Mouse (Mus musculus) cerebellum, postnatal 36 days (tissue): Measurements from ENCODE around the gene Hs3st4.

Experiments
- DNase-seq, 2 experiments: peaks; one replicate each; pipeline ENCODE4 v3.0.0; 2021 to 2022; ENCODE audit warnings: mixed read lengths in 2 of 2

The Hs3st4 gene

DNA sequence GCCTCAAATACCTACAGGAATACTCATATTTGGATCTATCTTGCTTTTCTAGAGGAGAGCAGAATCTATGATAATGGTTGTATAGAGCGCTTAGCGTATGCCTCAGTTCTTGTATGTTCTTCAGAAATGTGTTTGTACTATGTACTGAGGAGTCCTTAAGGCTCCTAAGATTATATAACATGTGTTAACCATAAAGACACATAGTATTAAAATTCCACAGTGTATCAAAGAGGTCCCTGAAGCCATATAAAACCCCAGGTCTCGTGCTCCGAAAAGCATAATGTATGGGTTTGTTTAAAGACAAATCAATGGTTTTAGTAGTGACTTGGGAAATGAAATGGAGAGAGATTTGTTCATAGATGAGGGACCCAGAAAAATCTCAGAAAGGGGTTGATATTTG is 371.4 kb downstream of the Hs3st4 start:
- DNase-seq, result no peak

DNA sequence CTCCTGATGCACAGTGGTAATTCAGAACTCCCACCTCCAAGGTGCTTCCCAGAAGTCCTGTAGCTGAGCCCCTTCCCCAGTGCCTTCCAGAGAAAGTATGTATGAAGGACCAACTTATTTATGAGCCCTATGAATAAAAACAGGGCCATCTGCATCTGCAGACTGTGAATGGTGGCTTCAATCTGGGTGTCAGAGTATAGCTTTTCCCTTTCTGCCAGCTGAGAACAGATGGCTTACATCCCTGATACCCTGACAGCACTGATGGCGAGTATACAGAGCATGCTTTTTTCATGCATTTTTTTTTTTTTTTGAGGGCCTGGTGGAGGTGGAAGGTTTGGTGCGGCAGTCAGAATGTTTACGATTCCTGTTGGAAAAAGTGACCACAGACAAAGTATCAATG is 375.4 kb downstream of the Hs3st4 start:
- DNase-seq, result no peak

DNA sequence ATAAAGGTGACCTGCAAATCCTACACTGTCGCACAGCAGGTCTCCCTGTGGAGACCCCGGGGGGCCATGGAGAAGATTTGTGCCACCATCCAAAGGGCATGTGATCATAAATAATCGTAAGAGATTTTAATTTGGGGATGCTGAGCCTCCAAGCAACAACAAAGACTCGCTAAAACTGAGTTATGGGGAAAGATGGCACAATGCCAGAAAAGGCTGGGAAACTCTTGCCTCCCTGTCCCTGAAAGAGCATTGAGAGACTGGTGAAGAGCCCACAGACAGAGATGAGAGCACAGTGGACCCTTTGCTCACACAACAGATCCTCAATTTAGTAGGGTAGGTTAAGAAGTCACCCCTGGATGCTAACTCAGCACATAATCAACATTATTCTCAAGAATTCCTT is 377.2 kb downstream of the Hs3st4 start:
- no peak for DNase-seq

DNA sequence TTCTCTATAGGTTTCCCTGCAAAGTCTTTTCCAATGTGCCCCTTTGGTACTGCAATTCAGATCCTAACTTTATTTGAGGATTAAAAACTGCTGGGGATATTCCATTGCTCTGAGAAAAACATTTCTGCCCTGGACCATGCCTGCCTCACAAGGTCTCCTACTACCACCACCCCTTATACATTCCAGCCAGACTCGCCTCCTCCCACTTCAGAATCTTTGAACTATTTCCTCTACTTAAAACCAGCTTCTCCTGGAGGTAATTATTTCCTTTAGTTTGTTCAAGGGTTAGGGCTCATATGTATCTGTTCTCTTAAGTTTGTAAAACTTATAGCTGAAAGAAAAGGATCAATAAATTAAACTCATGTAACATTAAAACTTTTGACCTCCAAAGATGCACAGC is 389.6 kb downstream of the Hs3st4 start:
- DNase-seq, result no peak

DNA sequence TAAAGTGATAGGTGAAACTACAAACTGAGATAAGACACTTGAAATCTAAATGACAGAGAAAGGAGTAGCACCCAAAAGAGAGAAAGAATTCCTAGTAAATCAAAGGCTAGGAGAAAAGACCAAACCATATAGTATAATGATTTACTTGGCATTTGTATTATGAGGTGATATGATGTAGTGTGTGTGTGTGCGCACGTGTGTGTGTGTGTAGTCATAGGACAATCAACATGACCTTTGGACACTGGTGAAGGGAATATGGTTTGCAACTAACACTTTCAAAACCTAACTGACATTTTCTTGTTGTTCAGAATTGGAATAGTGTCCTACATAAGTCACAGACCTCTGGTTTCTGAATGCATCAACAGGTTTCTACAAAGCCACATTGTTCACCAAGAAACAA is 390.0 kb downstream of the Hs3st4 start:
- no peak for DNase-seq

DNA sequence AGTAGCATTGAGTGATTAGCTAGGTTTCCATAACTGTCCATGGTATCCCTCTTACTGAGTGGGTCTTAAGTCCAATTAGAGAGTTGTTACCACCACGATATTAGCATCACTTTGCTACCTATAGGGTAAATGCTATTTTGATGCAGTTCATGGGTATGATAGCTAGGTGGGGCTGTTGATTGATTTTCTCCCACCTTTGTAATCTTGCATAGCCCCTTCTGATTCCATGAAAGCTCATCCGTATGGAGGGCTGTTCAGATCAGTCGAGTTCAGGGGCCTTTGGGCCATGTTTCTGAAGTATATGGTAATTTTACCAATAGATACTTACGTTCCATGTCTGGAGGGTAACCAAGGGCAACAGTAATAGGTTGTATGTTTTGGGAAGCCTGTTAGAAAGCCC is 400.8 kb downstream of the Hs3st4 start:
- peak in 1 of 2 experiments; percentile 32 for DNase-seq

DNA sequence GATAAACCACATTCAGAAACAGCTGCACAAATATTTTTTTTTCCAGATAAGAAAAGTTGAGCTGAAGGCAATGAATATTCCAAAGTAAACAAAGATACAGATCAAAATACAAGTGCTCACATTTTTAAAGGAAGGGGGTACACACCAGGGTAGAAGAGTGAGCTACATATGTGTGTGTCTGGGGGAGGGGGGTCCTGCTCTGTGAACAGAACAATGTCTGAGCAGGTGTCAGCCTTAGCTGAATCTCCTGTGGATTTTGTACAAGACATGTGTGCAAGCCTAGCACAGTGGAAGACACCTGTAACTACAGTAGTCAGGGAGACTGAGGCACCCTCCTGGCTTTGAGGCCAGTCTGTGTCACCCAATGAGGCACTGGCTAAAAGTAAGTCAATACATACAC is 416.5 kb downstream of the Hs3st4 start:
- DNase-seq, result no peak

DNA sequence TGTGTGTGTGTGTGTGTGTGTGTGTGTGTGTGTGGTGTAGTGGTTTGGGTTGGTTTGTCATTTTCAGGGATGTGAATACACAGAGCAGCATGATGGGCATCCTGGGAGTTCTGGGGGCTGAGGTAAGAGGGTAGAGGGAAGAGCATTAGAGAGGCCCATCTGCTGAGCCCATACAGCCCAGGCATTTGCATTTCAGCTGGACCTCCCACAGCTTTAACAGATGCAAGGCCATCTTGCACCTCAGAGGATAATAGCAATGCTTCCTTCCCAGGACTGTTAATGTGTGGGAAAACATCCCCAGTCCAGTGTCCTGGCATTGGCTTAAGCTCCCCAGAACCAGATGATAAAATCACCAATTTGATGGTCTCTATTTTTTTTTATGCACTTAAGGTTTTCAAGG is 444.3 kb downstream of the Hs3st4 start:
- DNase-seq, result peak; percentile 5 to 9
